Mouse (Mus musculus): ENCODE data around the gene D10Wsu102e. TPM values are rescaled to one million over a fixed set of nuclear protein-coding genes. Genes with fewer than 3 reads are reported as not detected.
"Not testable (repeated sequence)": the region's sequence is repeated elsewhere in the genome, so short reads cannot be mapped to it uniquely, and the experiment has no call there.

The D10Wsu102e gene
- polyA plus RNA-seq, 1 experiment from 2014 or later = 0.30 TPM

- not testable (repeated sequence) for H3K4me3 ChIP-seq; H3K27me3 ChIP-seq; H3K9me3 ChIP-seq (replicated peaks); H3K9ac ChIP-seq; H3K4me2 ChIP-seq; H3K27ac ChIP-seq; ATAC-seq (replicated peaks; ENCODE audit: insufficient number of reproducible peaks, insufficient read depth, low FRiP score, low read depth)
- WGBS = 83% methylated on average over 5 of the region's 5 CpGs
- H3K36me3 ChIP-seq = peaks cover 13% of the 10 kb centered on the region; the same call in 1 of the 2 replicates
- H3K4me1 ChIP-seq (replicated peaks) = peaks cover 21% of the 10 kb centered on the region
Measured at GRCm38 (mm10) chr10:83375458-83375857, 15.4 kb downstream of the D10Wsu102e start.

DNA sequence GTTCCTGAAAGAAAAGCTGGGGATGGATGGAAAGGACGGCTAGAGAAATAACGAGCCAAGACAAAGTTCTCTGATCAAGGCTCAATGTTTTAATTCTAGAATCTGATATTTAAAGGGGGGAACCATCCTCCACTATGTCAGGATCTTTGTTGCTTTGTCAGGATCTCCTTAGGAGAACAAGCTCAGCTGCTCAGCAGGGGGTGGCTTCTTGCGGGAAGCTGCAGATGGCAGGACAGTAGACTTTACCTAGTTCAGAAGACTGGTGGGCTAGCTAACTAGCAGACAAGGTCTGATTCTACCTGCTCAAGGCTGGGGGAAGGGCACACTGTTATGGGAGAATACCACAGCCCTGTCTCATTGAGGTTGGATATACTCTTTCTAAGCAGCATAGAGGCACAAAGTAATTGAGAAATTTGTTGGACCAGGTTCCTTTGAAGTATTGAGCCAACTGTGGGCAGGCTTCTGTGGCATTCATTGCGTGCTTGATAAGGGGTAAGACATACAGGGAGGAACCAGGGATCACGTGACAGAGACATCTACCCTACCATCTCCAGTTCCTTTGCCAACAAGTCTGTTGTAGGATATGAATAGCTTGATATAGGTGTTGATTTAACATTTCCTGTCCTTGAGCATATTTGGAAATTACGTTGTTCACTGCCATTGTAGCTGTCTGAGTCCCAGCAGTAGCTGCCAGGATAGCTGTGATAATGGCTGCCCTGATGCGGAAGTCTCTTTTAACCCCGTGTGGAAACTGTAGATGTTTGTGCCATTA lies 17.1 kb downstream of the D10Wsu102e start:
- Histone ChIP-seq H3K4me2 (no peak overlapping the region), H3K4me3 (no peak overlapping the region), H3K9ac (no peak overlapping the region), H3K27me3 (no peaks in the 10 kb centered on the region), H3K36me3 (no peaks in the 10 kb centered on the region), H3K27ac (no peak overlapping the region), H3K9me3 (replicated peaks) (no peaks in the 10 kb centered on the region), H3K4me1 (replicated peaks) (peaks cover 21% of the 10 kb centered on the region)
- 64% methylated on average over 8 of the region's 8 CpGs for WGBS
- ATAC-seq (replicated peaks; ENCODE audit: insufficient number of reproducible peaks, insufficient read depth, low FRiP score, low read depth) = no peak

DNA sequence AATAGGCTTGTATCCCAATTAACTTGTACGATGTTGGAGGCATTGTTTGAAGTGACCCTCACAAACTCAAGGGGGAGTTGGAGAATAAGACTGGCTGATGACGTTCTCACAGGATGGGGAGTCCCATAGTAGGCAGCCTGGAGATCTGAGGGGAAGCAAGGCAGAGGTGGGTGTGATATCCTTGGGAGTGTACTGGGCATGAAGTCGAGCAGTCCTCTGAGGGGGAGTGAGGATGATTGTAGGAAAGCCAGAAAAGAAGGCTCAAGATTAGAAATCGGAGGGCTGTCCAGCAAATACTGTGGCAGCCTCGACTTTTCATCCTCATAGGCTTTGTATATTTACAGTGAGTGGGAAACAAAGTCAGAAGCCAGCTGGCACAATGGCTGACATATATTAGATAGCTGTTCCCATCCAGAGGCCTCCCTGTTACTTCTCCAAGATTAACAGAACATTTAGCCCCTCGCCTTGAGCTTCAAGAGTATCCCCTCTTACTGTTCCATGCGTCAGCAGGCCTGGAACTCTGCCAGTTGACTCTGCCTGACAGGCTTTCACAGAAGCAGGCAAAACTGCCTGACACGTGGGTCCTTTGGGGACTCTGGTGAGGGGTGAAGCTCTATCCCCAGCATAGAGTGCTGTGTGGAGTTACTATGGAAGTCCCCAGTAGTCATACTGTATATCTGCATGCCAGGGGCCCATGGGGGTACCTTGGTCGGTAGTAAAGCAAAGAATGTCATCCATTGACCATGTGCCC lies 18.2 kb downstream of the D10Wsu102e start:
- Histone ChIP-seq H3K4me2 (no peak overlapping the region), H3K9ac (no peak overlapping the region), H3K27me3 (no peaks in the 10 kb centered on the region), H3K36me3 (no peaks in the 10 kb centered on the region), H3K9me3 (replicated peaks) (no peaks in the 10 kb centered on the region), H3K27ac (no peak overlapping the region), H3K4me3 (no peak overlapping the region), H3K4me1 (replicated peaks) (peaks cover 21% of the 10 kb centered on the region)
- 46% methylated on average over 9 of the region's 9 CpGs for WGBS
- no peak; the same call in 1 of the 2 replicates for ATAC-seq (replicated peaks; ENCODE audit: insufficient number of reproducible peaks, insufficient read depth, low FRiP score, low read depth)

DNA sequence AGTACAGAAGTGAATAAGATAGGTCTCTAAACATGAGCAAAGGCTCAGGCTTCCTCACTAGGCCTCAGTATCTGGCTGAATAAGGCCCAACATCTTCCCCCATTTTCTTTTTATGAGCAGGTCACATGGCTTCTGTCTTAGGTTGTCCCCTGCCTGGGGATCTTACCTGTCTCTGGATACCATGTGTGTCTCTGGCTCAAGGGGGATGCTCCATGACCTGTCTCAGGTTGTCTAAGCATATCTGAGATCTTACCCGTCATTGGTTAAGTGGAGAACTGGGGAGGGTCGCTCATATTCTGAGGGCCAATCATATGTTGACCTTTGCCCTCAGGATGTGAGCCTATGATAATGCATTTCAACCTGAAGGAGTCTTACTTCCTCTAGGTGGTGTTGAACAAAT lies 20.5 kb downstream of the D10Wsu102e start:
- no peak overlapping the region for H3K9ac ChIP-seq
- WGBS = 90% methylated on average over 2 of the region's 2 CpGs
- no peak overlapping the region for H3K27ac ChIP-seq
- H3K36me3 ChIP-seq = no peaks in the 10 kb centered on the region
- ATAC-seq (replicated peaks; ENCODE audit: insufficient number of reproducible peaks, insufficient read depth, low FRiP score, low read depth) = no peak
- H3K4me3 ChIP-seq = no peak overlapping the region
- no peak overlapping the region for H3K4me2 ChIP-seq
- no peaks in the 10 kb centered on the region for H3K27me3 ChIP-seq
- no peaks in the 10 kb centered on the region for H3K9me3 ChIP-seq (replicated peaks)
- H3K4me1 ChIP-seq (replicated peaks) = peaks cover 21% of the 10 kb centered on the region

DNA sequence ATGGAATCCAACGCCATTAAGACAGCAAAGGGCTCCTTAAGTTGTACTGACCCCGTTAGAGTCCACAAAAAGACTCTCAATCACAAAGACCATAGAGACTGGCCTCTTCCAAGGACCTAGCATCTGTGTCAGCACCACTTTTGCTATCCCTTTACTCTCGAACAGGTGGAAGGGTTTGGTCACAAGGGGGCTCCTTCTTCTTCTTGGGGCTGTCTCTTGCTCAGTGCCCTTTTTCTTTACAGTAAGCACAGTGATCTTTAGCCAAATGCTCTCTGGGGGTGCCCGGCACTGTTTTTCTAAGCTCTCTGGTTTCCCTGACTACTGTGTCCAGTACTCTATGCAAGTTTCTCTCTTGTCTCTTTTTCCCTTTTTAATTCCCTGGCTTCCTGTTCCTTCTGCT lies 22.5 kb downstream of the D10Wsu102e start:
- Histone ChIP-seq H3K27ac (no peak overlapping the region), H3K4me3 (no peak overlapping the region), H3K36me3 (no peaks in the 10 kb centered on the region), H3K27me3 (no peaks in the 10 kb centered on the region), H3K9me3 (replicated peaks) (no peaks in the 10 kb centered on the region), H3K4me1 (replicated peaks) (peaks cover 14% of the 10 kb centered on the region), H3K9ac (no peak overlapping the region), H3K4me2 (no peak overlapping the region)
- no peak for ATAC-seq (replicated peaks; ENCODE audit: insufficient number of reproducible peaks, insufficient read depth, low FRiP score, low read depth)
- 86% methylated on average over 4 of the region's 4 CpGs for WGBS

DNA sequence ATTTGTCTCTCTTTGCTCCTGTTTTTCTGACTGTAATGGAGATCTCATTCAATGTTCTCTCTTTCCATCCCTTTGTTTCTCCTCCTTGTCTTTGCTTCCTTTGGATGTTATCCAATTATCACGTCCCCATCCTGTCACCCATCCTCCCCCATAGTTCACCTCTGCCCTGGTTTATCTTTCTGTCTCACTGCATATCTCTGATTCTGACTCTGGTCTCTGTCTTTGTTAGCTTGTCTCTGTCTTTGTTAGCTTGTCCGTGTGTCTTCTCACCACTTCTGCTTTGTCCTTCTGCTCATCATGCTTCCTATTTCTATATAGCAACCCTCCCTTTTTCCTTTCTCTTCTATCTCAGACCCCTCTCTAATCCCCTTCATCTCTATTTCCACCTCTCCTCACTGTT lies 23.0 kb downstream of the D10Wsu102e start:
- no peaks in the 10 kb centered on the region for H3K36me3 ChIP-seq
- ATAC-seq (replicated peaks; ENCODE audit: insufficient number of reproducible peaks, insufficient read depth, low FRiP score, low read depth) = no peak

GRCm38 (mm10) chr10:83383863-83384262 lies 23.8 kb downstream of the D10Wsu102e start:
- H3K9ac ChIP-seq = no peak overlapping the region
- H3K27ac ChIP-seq = no peak overlapping the region
- no peak for ATAC-seq (replicated peaks; ENCODE audit: insufficient number of reproducible peaks, insufficient read depth, low FRiP score, low read depth)
- 88% methylated on average over 13 of the region's 13 CpGs for WGBS
- H3K9me3 ChIP-seq (replicated peaks) = no peaks in the 10 kb centered on the region
- H3K36me3 ChIP-seq = no peaks in the 10 kb centered on the region
- no peak overlapping the region for H3K4me3 ChIP-seq
- H3K4me2 ChIP-seq = no peak overlapping the region
- no peaks in the 10 kb centered on the region for H3K27me3 ChIP-seq
- H3K4me1 ChIP-seq (replicated peaks) = peaks cover under 1% of the 10 kb centered on the region

More for the DNA sequence above, 23.0 kb downstream of the D10Wsu102e start:
- H3K9ac ChIP-seq = no peak overlapping the region
- no peak overlapping the region for H3K27ac ChIP-seq
- H3K9me3 ChIP-seq (replicated peaks) = no peaks in the 10 kb centered on the region
- no peak overlapping the region for H3K4me3 ChIP-seq
- H3K27me3 ChIP-seq = no peaks in the 10 kb centered on the region
- WGBS = 52% methylated on average over 2 of the region's 2 CpGs
- peaks cover 9% of the 10 kb centered on the region for H3K4me1 ChIP-seq (replicated peaks)
- no peak overlapping the region for H3K4me2 ChIP-seq

- no peaks in the 10 kb centered on the region for H3K9me3 ChIP-seq (replicated peaks)
- no peak overlapping the region for H3K4me3 ChIP-seq
- 90% methylated on average over 8 of the region's 8 CpGs for WGBS
- no peaks in the 10 kb centered on the region for H3K4me1 ChIP-seq (replicated peaks)
- H3K27ac ChIP-seq = no peak overlapping the region
- no peaks in the 10 kb centered on the region for H3K27me3 ChIP-seq
- no peak overlapping the region for H3K4me2 ChIP-seq
- no peaks in the 10 kb centered on the region for H3K36me3 ChIP-seq
- no peak for ATAC-seq (replicated peaks; ENCODE audit: insufficient number of reproducible peaks, insufficient read depth, low FRiP score, low read depth)
- no peak overlapping the region for H3K9ac ChIP-seq
Measured at GRCm38 (mm10) chr10:83384456-83385215, 24.6 kb downstream of the D10Wsu102e start.

DNA sequence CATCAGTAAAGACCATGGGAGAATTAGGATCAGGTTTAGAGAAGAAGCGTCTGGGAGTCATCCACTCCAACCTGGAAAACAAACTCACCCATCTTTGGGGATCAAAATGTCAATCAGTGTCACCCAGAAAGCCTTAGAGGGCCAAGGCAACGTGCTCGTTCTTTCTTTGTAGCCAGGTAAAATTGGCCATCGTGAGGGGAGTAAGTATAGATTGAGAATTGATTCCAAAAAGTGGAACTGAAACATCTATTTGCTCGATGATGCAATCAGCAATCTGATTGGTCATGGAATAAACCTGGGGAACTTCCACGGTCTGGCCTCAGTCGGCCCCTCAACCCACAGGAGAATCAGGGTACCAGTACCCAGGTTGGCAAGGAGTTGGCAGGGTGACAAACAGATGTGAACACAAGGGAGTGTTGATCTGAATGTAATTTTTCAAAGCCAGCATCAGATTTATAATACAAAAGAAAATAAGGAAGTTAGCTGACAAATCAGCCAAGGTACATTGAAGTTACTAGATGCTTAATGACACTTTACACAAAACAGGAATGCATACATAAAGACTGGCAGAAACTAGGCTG lies 25.4 kb downstream of the D10Wsu102e start:
- Histone ChIP-seq H3K4me3 (no peak overlapping the region), H3K9ac (no peak overlapping the region), H3K27me3 (no peaks in the 10 kb centered on the region), H3K4me1 (replicated peaks) (no peaks in the 10 kb centered on the region), H3K36me3 (no peaks in the 10 kb centered on the region), H3K4me2 (no peak overlapping the region), H3K27ac (no peak overlapping the region), H3K9me3 (replicated peaks) (no peaks in the 10 kb centered on the region)
- no peak for ATAC-seq (replicated peaks; ENCODE audit: insufficient number of reproducible peaks, insufficient read depth, low FRiP score, low read depth)
- 91% methylated on average over 7 of the region's 7 CpGs for WGBS

GRCm38 (mm10) chr10:83397336-83397735 lies 37.3 kb downstream of the D10Wsu102e start:
- H3K27me3 ChIP-seq = no peaks in the 10 kb centered on the region
- H3K4me2 ChIP-seq = no peak overlapping the region
- no peaks in the 10 kb centered on the region for H3K36me3 ChIP-seq
- H3K9me3 ChIP-seq (replicated peaks) = no peaks in the 10 kb centered on the region
- H3K9ac ChIP-seq = no peak overlapping the region
- H3K27ac ChIP-seq = no peak overlapping the region
- H3K4me1 ChIP-seq (replicated peaks) = no peaks in the 10 kb centered on the region
- 86% methylated on average over 2 of the region's 2 CpGs for WGBS
- ATAC-seq (replicated peaks; ENCODE audit: insufficient number of reproducible peaks, insufficient read depth, low FRiP score, low read depth) = no peak
- no peak overlapping the region for H3K4me3 ChIP-seq

- H3K36me3 ChIP-seq; ATAC-seq (replicated peaks; ENCODE audit: insufficient number of reproducible peaks, insufficient read depth, low FRiP score, low read depth): not testable (repeated sequence)
- 85% methylated on average over 7 of the region's 7 CpGs for WGBS
Measured at GRCm38 (mm10) chr10:83400896-83401295, 40.9 kb downstream of the D10Wsu102e start.

More at GRCm38 (mm10) chr10:83400896-83401295, 40.9 kb downstream of the D10Wsu102e start:
- not testable (repeated sequence) for H3K9me3 ChIP-seq (replicated peaks); H3K4me1 ChIP-seq (replicated peaks); H3K4me3 ChIP-seq; H3K9ac ChIP-seq; H3K4me2 ChIP-seq; H3K27me3 ChIP-seq; H3K27ac ChIP-seq

All from heart, embryonic 15.5 days (tissue).